Mouse (Mus musculus) erythroblast, embryonic 14.5 days (primary cell): ENCODE results near the gene Tulp2. TPM values are rescaled to one million over a fixed set of nuclear protein-coding genes. Genes with fewer than 3 reads are reported as not detected.
A peak's percentile ranks its signal among the peaks of the same experiment; 100 is the strongest.

ENCODE experiments used
- H3K27me3 ChIP-seq: 2 replicates; pipeline ENCODE4 v1.6.1; 2012; ENCODE audit warnings: inconsistent platforms; ENCODE audit not compliant: control insufficient read depth
- H3K36me3 ChIP-seq: 2 replicates; pipeline ENCODE4 v1.6.1; 2012; ENCODE audit warnings: mild to moderate bottlenecking, inconsistent platforms; ENCODE audit not compliant: control insufficient read depth
- H3K4me1 ChIP-seq: 2 replicates; pipeline ENCODE4 v1.6.1; 2012; ENCODE audit warnings: inconsistent platforms; ENCODE audit not compliant: control insufficient read depth
- H3K4me3 ChIP-seq: replicated peaks from 2 replicates; pipeline ENCODE3; 2012; ENCODE audit warnings: moderate library complexity, mild to moderate bottlenecking, inconsistent platforms
- H3K9me3 ChIP-seq: 2 replicates; pipeline ENCODE4 v1.6.1; 2012; ENCODE audit warnings: low read length, inconsistent platforms, mixed read lengths; ENCODE audit not compliant: control insufficient read depth
- GATA1 ChIP-seq: IDR thresholded peaks from 2 replicates; pipeline ENCODE4 v1.6.1; 2012; ENCODE audit warnings: low read length, inconsistent platforms, mixed read lengths
- TAL1 ChIP-seq: IDR thresholded peaks from 3 replicates; pipeline ENCODE4 v1.6.1; 2012; ENCODE audit warnings: low read length, inconsistent platforms, mixed read lengths
- polyA plus RNA-seq: library from polyadenylated mRNA; stranded (reverse); fragments of >175 nt; gene quantifications from 2 replicates; pipeline ENCODE4 v1.2.3, GENCODE M21; 2012

Tulp2 gene
- polyA plus RNA-seq, 1 experiment, result 0.08 TPM

DNA sequence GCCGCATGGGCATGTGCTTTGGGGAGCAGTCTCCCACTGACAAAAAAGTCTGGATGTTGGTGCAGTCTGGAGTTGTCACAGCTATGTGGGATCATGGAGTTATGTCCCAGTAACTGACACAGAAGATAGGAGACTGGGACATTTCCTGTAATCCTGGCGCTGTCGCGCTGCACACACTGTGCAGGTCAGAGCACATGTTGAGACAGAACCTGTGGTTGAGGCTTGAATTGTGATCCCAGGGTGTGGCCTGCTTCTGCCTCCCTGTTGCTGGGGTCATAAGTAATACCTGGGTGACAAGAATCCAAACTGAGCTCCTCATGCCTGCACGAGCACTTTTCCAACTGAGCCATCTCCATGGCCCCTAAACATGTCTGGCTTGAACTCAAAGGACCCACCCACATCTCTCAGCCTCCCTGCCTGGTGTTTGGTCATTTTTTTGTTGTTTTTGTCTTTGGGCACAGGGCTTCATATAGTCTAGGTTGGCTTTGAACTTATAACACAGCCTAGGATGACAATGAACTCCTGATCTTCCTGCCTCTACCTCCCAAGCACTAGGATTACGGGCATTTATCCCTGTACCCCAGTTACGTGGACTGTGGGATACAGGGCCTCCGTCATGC, 10.7 kb downstream of the Tulp2 start:
- no peaks in the 10 kb centered on the region for H3K27me3 ChIP-seq
- H3K36me3 ChIP-seq, result peaks cover 58% of the 10 kb centered on the region
- H3K4me1 ChIP-seq, result peaks cover 72% of the 10 kb centered on the region
- H3K9me3 ChIP-seq, result no peaks in the 10 kb centered on the region
- H3K4me3 ChIP-seq, result no peak overlapping the region
- TF ChIP-seq GATA1 (no peak), TAL1 (no peak)

DNA sequence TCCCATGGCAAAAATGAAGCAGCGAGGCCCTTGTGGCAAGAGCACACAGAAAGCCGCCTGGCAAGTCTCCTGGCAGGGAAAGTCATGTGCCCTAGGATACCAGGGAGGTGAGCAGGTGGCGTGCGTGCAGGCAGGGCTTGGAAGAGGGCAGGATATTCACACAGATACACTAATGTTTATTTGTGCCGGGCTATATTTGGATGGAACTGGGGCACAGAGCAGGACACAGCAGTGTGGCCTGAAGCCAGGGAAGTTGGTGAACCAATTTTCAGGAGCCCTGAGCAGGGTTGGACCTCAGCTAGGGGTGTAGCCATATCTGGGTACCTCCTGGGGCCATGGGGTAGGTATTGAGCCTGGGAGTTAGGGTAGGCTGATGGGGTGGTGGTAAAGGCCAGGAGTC, 11.3 kb downstream of the Tulp2 start:
- peaks cover 64% of the 10 kb centered on the region for H3K36me3 ChIP-seq
- H3K27me3 ChIP-seq, result no peaks in the 10 kb centered on the region
- H3K4me1 ChIP-seq, result peaks cover 66% of the 10 kb centered on the region
- TF ChIP-seq GATA1, result no peak
- no peak overlapping the region for H3K4me3 ChIP-seq
- no peaks in the 10 kb centered on the region for H3K9me3 ChIP-seq

DNA sequence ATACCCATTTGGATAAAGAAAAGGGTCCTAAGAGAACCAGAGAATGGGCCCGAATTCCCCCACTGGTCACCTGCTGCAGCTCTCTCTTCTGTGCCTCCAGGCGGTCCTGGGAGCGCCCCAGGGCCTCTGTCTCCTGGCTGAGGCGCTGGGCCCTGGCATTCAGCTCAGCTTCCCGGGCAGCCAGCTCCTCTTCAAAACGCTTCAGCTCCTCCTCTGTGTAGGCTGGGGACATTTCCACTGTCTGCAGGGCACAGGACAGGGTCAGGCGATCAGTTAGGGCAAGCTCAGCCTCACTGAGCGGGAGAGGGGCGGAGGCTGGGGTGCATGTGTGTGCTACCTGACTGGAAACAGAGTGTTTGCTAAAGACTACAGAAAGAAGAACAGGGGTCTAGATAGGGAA, 12.9 kb downstream of the Tulp2 start:
- H3K27me3 ChIP-seq, result no peaks in the 10 kb centered on the region
- peaks cover 50% of the 10 kb centered on the region for H3K4me1 ChIP-seq
- TF ChIP-seq GATA1, result no peak
- no peak for TF ChIP-seq TAL1
- H3K36me3 ChIP-seq, result peaks cover 80% of the 10 kb centered on the region
- no peak overlapping the region for H3K4me3 ChIP-seq
- H3K9me3 ChIP-seq, result no peaks in the 10 kb centered on the region

DNA sequence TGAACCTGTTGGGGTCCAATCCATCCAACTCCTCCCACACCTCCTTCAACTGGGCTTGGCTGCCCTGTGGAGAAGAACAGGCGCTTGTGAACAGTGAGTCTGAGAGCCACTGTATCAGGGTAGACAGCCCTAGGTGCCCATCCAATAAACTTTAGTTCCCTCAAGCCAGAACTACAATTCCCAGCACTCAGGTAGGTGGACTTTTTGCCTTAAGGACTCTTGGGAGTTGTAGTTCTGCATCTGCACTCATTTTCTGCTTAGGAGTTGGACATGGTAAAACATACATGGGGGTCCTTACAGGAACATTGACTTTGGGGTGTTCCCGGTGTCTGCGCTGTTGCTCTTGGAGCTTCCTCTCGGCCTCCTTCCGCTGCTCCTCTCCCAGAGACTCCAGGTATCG, 16.8 kb downstream of the Tulp2 start:
- TF ChIP-seq TAL1 (no peak), GATA1 (no peak)
- Histone ChIP-seq H3K4me1 (peaks cover 19% of the 10 kb centered on the region), H3K4me3 (no peak overlapping the region), H3K36me3 (peaks cover 100% of the 10 kb centered on the region), H3K27me3 (no peaks in the 10 kb centered on the region), H3K9me3 (no peaks in the 10 kb centered on the region)

DNA sequence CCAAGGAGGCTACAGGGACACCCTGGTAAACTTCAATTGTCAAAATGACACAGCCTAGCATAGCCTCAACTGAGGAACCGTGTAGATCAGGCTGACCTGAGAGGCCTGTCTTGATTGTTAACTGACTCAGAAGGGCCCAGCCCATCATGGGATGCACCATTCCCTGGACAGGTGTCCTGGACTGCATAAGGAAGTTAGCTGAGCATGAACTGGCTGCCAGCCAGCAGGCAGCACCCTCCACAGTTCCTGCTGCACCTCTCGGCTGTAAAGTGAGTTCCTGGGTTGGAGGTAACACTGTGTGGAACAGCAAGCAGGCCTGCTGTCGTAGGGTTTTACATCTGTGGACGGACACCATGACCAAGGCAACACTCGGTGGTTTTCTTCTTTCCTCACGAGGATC, 25.9 kb downstream of the Tulp2 start:
- H3K4me1 ChIP-seq, result peaks cover 63% of the 10 kb centered on the region
- TF ChIP-seq GATA1 (no peak), TAL1 (no peak)
- H3K9me3 ChIP-seq, result no peaks in the 10 kb centered on the region
- peak overlapping the region; percentile 79 for H3K4me3 ChIP-seq
- H3K27me3 ChIP-seq, result no peaks in the 10 kb centered on the region
- H3K36me3 ChIP-seq, result peaks cover 69% of the 10 kb centered on the region

DNA sequence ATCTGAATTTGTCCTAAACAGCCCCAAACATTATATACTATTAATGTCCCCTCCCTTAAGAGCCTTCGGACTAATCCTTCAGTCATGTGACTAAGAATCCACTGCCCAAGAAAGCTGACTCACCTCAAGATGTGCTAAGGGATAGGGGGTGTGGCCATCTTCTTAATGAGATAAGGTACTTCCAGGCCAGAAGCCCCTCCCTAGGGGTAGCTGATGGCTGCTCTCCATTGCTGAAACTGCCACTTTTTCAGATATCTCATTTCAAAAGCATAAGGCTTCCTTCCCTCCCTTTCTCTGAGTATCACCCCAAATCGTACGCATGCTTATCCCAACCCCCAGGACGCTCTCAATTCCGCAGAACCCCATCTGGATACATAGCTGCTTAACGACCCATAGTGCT, 26.9 kb downstream of the Tulp2 start:
- peaks cover 60% of the 10 kb centered on the region for H3K36me3 ChIP-seq
- TF ChIP-seq TAL1 (peak; percentile 50; the same call in 2 of the 3 replicates), GATA1 (peak; percentile 83)
- no peaks in the 10 kb centered on the region for H3K27me3 ChIP-seq
- H3K4me1 ChIP-seq, result peaks cover 61% of the 10 kb centered on the region
- peak overlapping the region; percentile 79 for H3K4me3 ChIP-seq
- H3K9me3 ChIP-seq, result no peaks in the 10 kb centered on the region

DNA sequence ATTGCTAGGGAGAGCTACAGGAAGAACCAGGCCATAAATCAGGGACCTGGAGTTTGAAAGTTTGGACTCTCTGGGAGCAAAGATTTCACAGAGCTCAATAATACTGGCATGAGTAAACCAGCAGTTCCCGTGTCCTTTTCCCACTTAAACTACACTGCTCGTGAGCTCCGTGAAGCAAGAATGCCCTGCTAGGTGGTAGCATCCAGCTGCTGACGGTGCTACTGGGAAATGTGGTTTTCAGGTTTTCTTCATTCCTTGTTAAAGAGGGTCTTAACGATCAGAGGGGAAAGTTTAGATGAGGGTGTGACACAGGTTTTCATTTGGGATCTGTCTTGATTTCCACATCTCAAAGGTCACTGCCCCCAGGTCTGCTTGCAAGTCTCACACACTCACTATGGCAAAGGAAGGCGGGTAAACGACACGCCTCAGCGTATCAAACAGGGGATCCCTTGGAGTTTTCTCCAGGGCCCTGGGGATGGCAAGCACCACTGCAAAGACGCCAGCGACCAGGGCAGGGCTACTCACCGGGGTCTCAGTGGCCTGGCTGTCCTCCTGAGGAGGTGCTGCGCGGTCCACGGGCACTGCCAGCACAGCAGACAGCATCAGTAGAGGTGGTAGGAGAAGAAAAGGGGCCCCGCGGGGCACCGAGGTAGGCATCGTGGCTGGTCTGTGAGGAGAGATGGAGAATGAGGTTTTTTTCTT, 27.7 kb downstream of the Tulp2 start:
- peaks cover 64% of the 10 kb centered on the region for H3K4me1 ChIP-seq

DNA sequence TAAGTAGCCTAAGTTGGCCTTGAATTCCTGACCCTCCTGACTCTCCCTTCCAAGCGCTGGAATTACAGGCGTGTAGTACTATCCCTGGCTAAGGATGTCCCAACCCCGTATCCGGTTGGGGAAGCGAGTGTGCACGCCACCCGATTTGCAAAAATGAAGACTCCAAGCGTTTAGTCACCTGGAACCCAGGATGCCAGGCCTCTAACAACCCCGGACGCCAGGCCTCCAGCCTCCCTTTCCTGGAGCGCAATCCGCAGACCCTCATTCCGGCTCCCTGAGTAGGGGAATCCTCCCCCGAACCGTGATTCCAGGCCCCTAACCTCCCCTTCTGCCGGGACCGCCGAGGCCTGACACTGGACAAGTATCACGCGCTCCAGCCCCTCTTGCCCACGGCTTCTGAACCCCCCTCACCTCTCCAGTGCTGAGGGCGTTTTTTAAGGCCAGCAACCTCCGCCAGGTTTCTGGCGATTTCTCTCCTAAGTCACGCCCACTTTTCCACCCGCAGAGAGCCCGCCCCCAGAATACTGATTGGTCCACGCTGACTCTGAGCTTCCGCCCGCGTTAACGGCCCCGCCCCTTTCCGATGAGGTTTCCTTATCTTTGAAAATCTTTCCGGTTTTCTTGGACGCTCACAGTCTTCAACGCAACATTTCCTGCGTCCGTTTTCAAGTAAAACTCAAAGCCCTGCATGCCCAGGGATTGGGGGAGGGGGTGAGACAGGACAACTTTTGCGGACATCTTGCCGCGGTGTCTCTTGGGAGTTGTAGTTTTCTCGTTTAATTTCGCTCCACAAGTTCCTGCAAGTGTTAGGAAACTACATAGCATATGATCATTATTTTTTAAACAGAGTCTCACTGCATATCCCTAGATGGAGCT, 28.5 kb downstream of the Tulp2 start, which contains the start of gene Nucb1:
Nucb1 (minus strand) TSS at position 495 of the 876 bp plus-strand sequence.
- H3K27me3 ChIP-seq, result no peaks in the 10 kb centered on the region
- H3K9me3 ChIP-seq, result no peaks in the 10 kb centered on the region
- no peak for TF ChIP-seq TAL1
- peak; percentile 50; the same call in 1 of the 2 replicates for TF ChIP-seq GATA1
- H3K4me1 ChIP-seq, result peaks cover 64% of the 10 kb centered on the region
- H3K4me3 ChIP-seq, result peak within 1 kb of the TSS; percentile 79
- H3K36me3 ChIP-seq, result peaks cover 44% of the 10 kb centered on the region

More for the DNA sequence above, 27.7 kb downstream of the Tulp2 start:
- no peak for TF ChIP-seq TAL1
- no peak for TF ChIP-seq GATA1
- Histone ChIP-seq H3K9me3 (no peaks in the 10 kb centered on the region), H3K27me3 (no peaks in the 10 kb centered on the region), H3K36me3 (peaks cover 52% of the 10 kb centered on the region), H3K4me3 (peak overlapping the region; percentile 79)

DNA sequence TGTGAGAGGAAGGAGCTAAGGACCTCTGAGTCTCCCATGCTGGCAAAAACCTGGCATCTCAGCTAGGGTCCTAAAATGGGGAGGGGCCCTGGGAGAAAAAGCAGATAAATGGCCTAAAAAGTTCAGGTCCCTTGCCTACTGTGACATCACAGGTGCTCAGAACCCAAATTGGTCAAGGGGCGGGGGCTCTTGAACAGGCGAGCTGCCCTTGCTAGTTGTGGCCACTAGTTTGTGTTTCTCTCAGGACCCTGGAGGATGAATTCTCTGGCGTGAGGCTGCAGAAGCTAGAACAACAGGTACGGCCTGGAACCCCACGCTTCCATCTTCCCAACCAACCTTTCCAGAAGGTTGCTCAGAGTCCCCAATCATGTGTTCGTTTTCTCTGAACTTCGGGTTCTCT, 32.7 kb downstream of the Tulp2 start:
- Histone ChIP-seq H3K9me3 (no peaks in the 10 kb centered on the region), H3K36me3 (peaks cover 11% of the 10 kb centered on the region), H3K27me3 (no peaks in the 10 kb centered on the region), H3K4me3 (no peak overlapping the region), H3K4me1 (peaks cover 63% of the 10 kb centered on the region)
- TF ChIP-seq TAL1, result no peak
- TF ChIP-seq GATA1, result no peak
